Mouse (Mus musculus): ENCODE data around the gene Zbtb20. TPM values are rescaled to one million over a fixed set of nuclear protein-coding genes. Genes with fewer than 3 reads are reported as not detected.

Zbtb20 gene
- polyA plus RNA-seq, 1 experiment from 2014 or later = 5.2 TPM

DNA sequence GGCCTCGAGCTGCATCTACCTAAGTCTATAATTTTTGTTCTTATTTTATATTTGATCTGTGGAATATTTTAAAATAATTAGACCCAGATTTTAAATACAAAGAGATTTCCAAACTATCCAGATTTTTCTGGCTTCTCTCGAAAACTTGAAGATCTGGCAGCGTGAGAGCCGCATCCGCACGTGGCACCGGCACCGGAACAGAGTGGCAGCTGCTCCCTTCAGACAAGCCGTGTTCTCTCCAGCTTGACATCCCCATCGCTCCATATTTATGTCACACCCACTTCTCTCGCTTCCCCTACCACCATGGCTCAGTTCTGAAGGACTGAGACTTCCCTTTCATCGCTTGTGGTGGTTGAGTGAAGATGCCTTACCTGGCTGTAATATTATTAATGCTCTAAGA lies 614.3 kb downstream of the Zbtb20 start:
- no peak overlapping the region for H3K27ac ChIP-seq
- WGBS (ENCODE audit: missing documents) = 92% methylated on average over 11 of the region's 12 CpGs

DNA sequence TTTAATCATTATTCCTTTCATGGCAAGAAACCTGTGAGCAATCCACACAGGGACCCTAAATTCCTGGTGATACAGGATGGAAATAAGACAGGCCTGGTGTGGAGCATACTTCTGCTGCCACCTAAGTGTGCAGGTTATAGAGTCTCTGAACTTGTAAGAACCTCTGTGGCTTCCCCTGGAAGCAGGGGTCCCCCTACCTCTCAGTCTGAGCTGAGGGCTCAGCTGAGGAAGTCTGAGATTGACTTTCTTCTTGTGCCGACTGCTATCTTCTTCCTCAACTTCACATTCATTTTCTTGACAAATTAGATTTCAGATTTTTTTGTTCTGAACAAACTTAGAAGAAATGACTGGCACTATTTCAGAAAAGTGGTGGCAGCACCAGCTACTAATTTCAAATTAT lies 617.2 kb downstream of the Zbtb20 start:
- 74% methylated on average over 1 of the region's 1 CpGs for WGBS (ENCODE audit: missing documents)
- no peak overlapping the region for H3K4me3 ChIP-seq (ENCODE audit: inconsistent target)
- H3K36me3 ChIP-seq (ENCODE audit: inconsistent target) = no peaks in the 10 kb centered on the region
- H3K27ac ChIP-seq = no peak overlapping the region
- no peaks in the 10 kb centered on the region for H3K79me2 ChIP-seq (ENCODE audit: inconsistent target)

More for the DNA sequence above, 614.3 kb downstream of the Zbtb20 start:
- Histone ChIP-seq H3K36me3 (ENCODE audit: inconsistent target) (no peaks in the 10 kb centered on the region), H3K79me2 (ENCODE audit: inconsistent target) (no peaks in the 10 kb centered on the region), H3K4me3 (ENCODE audit: inconsistent target) (no peak overlapping the region)

DNA sequence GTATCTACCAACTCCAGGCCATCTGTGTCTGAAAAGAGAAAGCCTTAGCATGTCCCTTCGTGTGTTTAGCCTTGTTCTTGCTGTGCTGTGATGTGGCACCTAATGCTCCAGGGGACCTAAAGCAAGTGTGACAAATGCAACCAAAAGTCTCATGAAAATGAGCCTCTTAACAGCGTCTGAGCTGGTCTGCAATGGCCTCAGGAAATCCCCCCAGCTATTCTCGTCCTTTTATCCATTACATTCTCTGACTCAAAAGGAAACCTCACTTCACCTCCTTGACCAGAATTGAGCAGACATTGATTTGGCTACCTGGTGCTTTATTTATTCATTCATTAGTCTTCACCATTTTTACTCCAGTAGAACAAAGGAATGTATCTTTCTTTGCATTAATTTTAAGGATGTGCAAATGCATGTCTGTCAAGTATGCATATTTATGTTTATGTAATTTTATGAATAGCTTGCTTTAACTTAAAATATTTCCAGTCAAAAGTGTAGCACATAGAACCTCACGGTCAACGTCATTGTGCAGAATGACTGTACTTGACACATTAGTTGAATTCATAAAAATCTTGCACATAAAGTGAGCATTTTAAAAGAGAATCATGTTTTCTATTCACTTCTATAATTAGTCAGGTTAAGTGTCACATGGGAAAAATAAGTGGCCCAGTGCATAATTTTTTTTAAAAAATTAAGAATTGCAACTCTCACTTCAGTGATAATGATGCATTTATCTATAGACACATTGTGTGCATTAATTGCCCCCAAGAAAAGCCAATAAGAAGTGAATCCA lies 618.1 kb downstream of the Zbtb20 start:
- H3K36me3 ChIP-seq (ENCODE audit: inconsistent target) = no peaks in the 10 kb centered on the region
- H3K79me2 ChIP-seq (ENCODE audit: inconsistent target) = no peaks in the 10 kb centered on the region
- 96% methylated on average over 5 of the region's 5 CpGs for WGBS (ENCODE audit: missing documents)
- no peak overlapping the region for H3K27ac ChIP-seq
- H3K4me3 ChIP-seq (ENCODE audit: inconsistent target) = no peak overlapping the region

DNA sequence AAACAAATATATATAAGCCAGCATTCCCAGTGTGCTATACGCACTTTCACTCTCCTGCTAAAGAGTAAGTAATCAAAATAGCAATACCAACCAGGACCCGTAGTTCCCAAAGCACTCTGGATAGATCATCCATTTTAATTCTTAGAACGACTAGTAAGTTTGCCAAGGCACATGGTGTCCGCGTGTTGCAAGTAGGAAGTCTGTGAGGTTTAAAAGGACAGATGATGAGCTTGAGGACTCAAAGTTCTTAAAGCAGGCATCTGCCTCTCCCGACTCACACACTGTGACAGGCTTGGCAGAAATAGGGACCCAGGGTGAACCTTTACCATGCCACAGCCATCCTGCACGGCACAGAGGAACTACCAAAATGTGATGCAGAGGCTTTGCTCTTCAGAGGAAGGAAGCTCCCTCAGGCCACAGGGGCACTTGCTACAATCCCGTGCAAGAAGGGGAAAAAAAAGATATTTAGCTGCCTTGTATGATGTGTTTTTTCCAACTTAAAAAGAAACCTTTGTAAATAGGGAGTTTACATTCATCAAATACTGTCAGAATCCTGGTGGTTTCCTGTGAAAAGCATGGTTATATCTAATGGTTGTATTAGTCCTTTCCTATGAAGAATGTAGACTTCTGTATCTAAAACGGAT lies 619.6 kb downstream of the Zbtb20 start:
- H3K36me3 ChIP-seq (ENCODE audit: inconsistent target) = no peaks in the 10 kb centered on the region
- H3K4me3 ChIP-seq (ENCODE audit: inconsistent target) = no peak overlapping the region
- 71% methylated on average over 9 of the region's 9 CpGs for WGBS (ENCODE audit: missing documents)
- H3K27ac ChIP-seq = no peak overlapping the region
- H3K79me2 ChIP-seq (ENCODE audit: inconsistent target) = no peaks in the 10 kb centered on the region

DNA sequence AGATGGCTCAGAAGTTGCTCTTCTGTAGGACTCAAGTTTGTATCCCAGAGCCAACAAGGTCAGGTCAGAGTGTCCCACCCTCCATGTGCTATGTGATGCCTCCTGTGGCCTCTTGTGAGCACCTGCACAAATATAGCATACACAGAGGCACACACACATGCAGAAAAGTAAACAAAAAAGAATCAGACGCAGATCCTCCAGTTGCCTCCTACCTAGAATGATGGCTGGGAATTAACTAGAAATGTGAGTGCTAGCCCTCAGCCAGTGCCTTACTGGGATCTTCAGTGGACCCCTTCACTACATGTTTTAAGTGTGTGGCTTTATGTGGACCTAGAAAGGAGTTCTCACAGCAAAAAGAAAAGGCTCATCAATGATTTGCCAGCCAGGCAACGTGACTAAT lies 621.4 kb downstream of the Zbtb20 start:
- WGBS (ENCODE audit: missing documents) = 97% methylated on average over 2 of the region's 2 CpGs
- H3K27ac ChIP-seq = no peak overlapping the region

DNA sequence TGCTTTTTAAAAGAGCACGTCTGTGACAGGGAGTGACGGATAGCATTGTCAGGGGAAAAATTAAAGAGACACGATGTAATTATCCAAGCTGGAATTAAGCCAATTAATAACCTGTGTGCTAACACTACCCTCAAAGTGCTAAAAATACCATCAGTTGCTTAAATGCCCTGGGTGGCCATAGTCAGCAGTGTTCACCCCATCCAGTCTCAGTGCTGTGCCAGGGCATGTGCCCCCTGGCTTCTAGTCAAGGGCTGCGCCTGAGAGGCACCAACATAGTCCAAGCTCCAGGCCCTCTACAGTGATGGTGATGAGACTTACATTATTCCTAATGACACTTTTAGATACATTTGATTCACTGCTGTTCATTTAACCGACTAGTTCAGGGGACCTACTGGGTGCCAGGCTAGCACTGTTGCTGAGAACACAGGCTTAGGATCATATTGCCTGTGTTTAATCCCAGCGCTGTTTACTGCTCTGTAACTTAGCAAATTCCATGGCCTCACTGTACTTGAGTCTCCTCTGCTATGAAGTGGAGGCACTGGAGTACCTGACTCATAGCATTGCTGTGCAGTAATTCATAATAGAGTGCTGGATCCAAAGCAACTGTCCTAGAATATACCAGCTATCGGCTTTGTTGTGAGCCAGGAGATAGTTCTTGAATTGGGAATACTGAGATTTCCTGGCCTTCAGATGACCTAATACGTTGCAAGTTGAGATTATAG lies 624.6 kb downstream of the Zbtb20 start:
- Histone ChIP-seq H3K79me2 (ENCODE audit: inconsistent target) (no peaks in the 10 kb centered on the region), H3K36me3 (ENCODE audit: inconsistent target) (no peaks in the 10 kb centered on the region), H3K4me3 (ENCODE audit: inconsistent target) (no peak overlapping the region), H3K27ac (no peak overlapping the region)
- 91% methylated on average over 8 of the region's 8 CpGs for WGBS (ENCODE audit: missing documents)

More for the DNA sequence above, 621.4 kb downstream of the Zbtb20 start:
- Histone ChIP-seq H3K79me2 (ENCODE audit: inconsistent target) (no peaks in the 10 kb centered on the region), H3K4me3 (ENCODE audit: inconsistent target) (no peak overlapping the region), H3K36me3 (ENCODE audit: inconsistent target) (no peaks in the 10 kb centered on the region)

DNA sequence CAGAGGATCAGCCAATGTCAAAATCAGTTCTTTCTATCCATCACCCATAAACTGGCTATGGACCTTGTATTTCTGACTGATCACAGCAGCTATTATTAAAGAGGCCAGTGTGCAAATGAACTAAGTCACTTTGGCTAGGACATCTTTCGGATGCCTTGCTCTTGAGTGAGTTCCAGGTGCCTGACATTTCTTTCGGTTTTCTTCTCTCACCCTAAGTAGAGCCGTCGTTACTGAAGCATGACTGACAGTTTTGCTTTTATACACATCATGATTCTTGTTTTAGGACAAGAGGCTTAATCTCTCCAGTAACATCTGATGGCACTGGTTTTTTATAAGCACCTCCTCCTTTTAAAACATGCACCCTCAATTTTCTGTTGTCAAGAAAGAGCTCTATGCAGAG lies 625.6 kb downstream of the Zbtb20 start:
- Histone ChIP-seq H3K79me2 (ENCODE audit: inconsistent target) (no peaks in the 10 kb centered on the region), H3K4me3 (ENCODE audit: inconsistent target) (no peak overlapping the region), H3K36me3 (ENCODE audit: inconsistent target) (no peaks in the 10 kb centered on the region), H3K27ac (no peak overlapping the region)
- 95% methylated on average over 4 of the region's 4 CpGs for WGBS (ENCODE audit: missing documents)

DNA sequence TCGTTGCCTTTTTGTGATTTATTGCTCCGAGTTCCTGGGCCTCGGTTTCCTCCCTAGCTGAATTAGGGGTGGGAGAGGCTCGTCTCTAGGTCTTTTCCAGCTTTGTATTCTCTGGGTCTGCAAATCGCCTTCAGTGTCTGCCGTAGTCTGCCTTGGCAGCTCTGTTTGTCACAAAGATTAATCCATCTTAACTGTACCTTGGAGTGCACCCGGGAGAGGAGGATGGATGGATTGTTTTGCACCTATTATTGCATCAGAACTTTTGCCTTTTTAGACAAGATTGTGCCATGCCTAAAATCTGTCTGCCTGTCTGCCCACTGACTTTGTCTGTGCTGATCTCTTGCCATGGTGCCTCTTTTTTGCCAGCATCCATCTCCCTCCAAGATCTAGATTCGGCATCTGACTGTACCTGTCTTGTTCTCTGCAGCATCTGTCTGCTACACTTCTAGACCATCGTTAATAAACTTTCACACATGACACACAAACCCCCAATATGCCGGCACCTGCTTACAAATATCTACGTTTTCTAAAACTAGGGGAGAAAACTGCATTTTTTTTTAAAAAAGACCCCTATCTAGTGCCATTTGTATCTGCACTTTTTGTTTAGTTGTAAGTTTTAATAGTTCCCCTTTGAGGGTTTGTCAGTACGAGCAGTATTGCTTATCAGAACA lies 626.8 kb downstream of the Zbtb20 start:
- 77% methylated on average over 12 of the region's 12 CpGs for WGBS (ENCODE audit: missing documents)
- no peak overlapping the region for H3K27ac ChIP-seq
- H3K79me2 ChIP-seq (ENCODE audit: inconsistent target) = no peaks in the 10 kb centered on the region
- no peaks in the 10 kb centered on the region for H3K36me3 ChIP-seq (ENCODE audit: inconsistent target)
- no peak overlapping the region for H3K4me3 ChIP-seq (ENCODE audit: inconsistent target)

DNA sequence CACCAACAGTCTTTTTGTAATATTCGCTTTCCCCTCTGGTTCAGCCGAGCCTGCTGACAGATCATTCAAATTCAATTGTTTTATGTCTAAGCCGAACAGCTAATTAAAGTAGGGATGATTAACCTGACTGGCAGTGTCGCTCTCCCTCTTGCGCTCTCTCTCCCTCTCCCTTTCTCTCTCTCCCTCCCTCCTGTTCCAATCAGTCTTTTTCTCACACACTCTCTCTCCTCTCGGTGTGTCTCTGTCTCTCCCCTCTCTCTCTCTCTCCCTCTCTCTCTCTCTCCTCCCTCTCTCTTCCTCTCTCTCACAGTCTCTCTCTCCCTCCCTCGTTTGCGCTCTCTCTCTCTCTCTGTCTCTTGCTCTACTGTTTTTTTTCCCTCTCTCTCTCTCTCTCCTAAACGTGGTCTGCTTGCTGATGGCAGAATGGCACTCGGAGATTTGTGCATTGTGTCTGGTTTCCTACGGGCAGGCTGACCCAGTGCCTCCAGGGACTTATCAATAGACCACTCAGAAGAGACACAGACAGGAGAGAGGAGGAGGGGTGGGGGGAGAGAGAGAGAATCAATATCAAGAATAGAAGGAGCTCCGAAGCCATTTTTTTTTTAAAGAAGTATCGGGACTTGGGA lies 627.4 kb downstream of the Zbtb20 start:
- 13% methylated on average over 13 of the region's 13 CpGs for WGBS (ENCODE audit: missing documents)
- H3K27ac ChIP-seq = no peak overlapping the region
- H3K4me3 ChIP-seq (ENCODE audit: inconsistent target) = no peak overlapping the region
- no peaks in the 10 kb centered on the region for H3K36me3 ChIP-seq (ENCODE audit: inconsistent target)
- no peaks in the 10 kb centered on the region for H3K79me2 ChIP-seq (ENCODE audit: inconsistent target)

DNA sequence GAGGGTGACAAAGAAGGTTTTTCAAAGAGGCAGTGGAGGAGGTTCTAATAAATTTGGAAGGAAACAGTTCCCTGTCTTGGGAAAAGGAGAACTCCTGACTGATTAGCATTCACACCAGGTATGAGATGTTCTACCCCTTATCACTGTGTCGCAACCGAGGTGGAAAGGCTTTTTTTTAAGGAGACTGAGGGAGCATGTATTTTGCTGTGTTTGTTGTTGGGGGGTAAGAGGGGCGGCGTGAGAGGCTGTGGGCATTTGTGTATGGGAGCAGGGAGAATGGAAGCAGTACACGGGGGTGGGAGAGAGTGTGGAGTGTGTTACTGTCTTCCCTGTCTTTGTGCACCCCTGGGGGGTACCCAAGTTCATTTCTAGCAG lies 627.9 kb downstream of the Zbtb20 start:
- WGBS (ENCODE audit: missing documents) = 3% methylated on average over 5 of the region's 5 CpGs
- H3K79me2 ChIP-seq (ENCODE audit: inconsistent target) = no peaks in the 10 kb centered on the region
- no peak overlapping the region for H3K27ac ChIP-seq
- H3K4me3 ChIP-seq (ENCODE audit: inconsistent target) = no peak overlapping the region
- no peaks in the 10 kb centered on the region for H3K36me3 ChIP-seq (ENCODE audit: inconsistent target)

DNA sequence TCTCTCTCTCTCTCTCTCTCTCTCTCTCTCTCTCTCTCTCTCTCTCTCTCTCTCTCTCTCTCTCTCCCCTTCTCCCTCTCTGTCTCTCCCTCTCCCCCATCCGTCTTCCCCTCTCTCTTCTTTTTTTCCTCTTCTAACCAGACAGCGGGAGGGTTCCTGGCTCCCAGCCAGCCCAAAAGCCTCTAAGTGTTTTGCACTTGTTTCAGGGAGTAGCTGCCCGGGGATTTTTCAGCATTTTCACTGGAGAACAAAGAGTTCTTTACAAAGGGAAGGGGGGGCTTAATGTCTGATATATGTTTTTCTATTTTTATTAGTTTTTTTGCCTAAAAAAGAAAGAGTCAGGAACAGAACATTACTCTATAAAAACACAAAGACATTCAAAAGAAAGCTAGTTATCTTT lies 628.5 kb downstream of the Zbtb20 start:
- H3K4me3 ChIP-seq (ENCODE audit: inconsistent target) = no peak overlapping the region
- H3K27ac ChIP-seq = no peak overlapping the region
- no peaks in the 10 kb centered on the region for H3K36me3 ChIP-seq (ENCODE audit: inconsistent target)
- H3K79me2 ChIP-seq (ENCODE audit: inconsistent target) = no peaks in the 10 kb centered on the region
- 5% methylated on average over 2 of the region's 3 CpGs for WGBS (ENCODE audit: missing documents)

DNA sequence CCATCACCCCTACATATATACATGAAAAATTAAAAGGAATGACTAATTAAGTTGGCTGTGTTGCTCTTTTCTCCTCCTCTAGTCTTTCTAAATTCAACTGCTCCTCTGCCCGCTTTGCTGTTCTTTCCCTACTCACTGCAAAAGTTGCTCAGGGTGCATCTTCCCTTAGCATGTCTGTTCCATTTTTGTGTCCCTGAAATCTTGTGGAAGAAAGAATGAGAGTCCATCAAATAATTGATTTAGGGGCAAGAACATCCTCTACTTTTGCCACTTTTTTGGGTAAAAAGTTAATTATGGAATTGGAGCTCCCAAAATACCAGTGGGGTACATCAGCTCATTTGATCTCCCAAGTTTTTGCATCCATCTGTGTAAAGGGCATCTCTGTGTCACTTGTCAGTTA lies 628.9 kb downstream of the Zbtb20 start:
- 93% methylated on average over 1 of the region's 1 CpGs for WGBS (ENCODE audit: missing documents)
- Histone ChIP-seq H3K27ac (no peak overlapping the region), H3K36me3 (ENCODE audit: inconsistent target) (no peaks in the 10 kb centered on the region), H3K4me3 (ENCODE audit: inconsistent target) (no peak overlapping the region), H3K79me2 (ENCODE audit: inconsistent target) (no peaks in the 10 kb centered on the region)

DNA sequence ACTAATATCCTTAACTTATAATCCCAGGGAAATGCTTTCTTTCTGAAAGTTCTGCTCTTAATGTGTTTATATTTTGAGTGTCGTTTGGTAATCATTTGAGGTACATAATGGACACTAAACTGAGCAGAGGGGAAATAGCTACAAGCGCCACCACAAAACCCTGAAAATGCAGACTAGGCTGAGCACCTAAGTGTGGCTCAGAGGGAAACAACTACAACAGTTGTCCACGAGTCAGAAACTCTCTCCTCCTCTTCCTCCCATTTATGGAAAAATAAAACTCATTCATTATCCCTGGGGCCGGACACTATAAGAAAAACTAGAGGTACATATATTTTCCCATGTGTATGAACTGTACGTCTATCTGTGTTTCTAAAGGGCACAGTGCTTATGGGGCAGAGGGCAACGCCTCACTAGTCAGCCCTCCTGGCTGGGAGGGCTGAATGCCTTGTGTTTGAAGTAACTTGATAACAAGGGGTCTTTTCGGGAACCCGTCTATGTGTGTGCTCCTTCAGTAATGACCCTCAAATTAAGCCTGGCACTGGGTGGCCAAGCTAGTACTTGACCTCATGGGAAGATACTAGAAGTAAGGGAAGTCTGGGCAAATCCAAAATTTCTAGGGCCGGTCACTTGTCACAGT lies 629.8 kb downstream of the Zbtb20 start:
- Histone ChIP-seq H3K4me3 (ENCODE audit: inconsistent target) (no peak overlapping the region), H3K36me3 (ENCODE audit: inconsistent target) (no peaks in the 10 kb centered on the region), H3K27ac (no peak overlapping the region), H3K79me2 (ENCODE audit: inconsistent target) (no peaks in the 10 kb centered on the region)
- WGBS (ENCODE audit: missing documents) = 91% methylated on average over 9 of the region's 9 CpGs

DNA sequence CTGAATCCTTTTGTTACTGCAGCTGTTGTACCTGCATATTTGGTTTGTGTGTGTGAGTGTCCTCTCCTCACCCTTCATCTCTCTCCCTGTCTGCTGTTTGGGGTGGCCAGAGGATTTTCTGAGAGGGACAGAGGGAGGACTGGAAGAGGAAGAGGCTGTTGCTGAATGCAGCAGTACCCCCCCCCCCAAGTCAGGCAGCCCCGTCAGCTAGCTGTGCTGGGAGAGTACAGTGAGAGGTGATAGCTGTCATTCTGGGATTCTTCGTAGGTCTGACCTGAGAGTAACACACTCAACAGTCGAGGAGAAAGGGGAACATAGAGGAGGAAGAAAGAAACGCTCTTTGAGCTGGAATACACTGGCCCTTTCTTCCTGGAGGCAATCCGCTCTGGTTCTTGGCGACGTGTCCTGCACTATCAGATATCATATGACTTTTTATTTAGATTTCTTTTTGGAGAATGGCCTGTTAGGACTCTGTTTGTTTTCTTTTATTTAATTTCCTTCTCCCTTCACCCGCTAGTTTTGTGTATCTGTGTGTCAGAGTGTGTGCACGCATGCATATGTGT lies 630.6 kb downstream of the Zbtb20 start:
- Histone ChIP-seq H3K27ac (no peak overlapping the region), H3K4me3 (ENCODE audit: inconsistent target) (no peak overlapping the region), H3K36me3 (ENCODE audit: inconsistent target) (no peaks in the 10 kb centered on the region), H3K79me2 (ENCODE audit: inconsistent target) (no peaks in the 10 kb centered on the region)
- WGBS (ENCODE audit: missing documents) = 33% methylated on average over 7 of the region's 9 CpGs

Data from macrophage (primary cell).